Mouse (Mus musculus) cerebellum, adult 2 months (tissue): ENCODE results near the gene Sept8.

Experiments
- CTCF ChIP-seq: fragments of 200-500 bp; IDR thresholded peaks from 2 replicates; pipeline ENCODE4 v1.5.1; 2011; ENCODE audit warnings: low read depth, mild to moderate bottlenecking, control low read depth, low read length, moderate library complexity, borderline replicate concordance; ENCODE audit not compliant: insufficient read depth
- POLR2A ChIP-seq: fragments of 200-500 bp; IDR thresholded peaks from 2 replicates; pipeline ENCODE4 v1.6.1; 2011; ENCODE audit warnings: low read length, control low read depth, borderline replicate concordance; ENCODE audit not compliant: insufficient read depth

- TF ChIP-seq POLR2A (no peak), CTCF (no peak)
These were observed 49.6 kb upstream of the Sept8 start for GRCm38 (mm10) chr11:53469294-53469967.
